Mouse (Mus musculus) NIH3T3 (cell line): ENCODE measurements at regions not wholly inside any gene's neighbourhood (a gene's known extent, or its start where the extent isn't known, plus 50 kb on each side); places are given as distances from the start of the nearest gene placed in this dataset.
A peak's percentile ranks its signal among the peaks of the same experiment; 100 is the strongest.

Experiments used
- DNase-seq: peaks from one replicate; pipeline ENCODE4 v3.0.0-alpha.2; 2012; ENCODE audit warnings: low read depth

DNA sequence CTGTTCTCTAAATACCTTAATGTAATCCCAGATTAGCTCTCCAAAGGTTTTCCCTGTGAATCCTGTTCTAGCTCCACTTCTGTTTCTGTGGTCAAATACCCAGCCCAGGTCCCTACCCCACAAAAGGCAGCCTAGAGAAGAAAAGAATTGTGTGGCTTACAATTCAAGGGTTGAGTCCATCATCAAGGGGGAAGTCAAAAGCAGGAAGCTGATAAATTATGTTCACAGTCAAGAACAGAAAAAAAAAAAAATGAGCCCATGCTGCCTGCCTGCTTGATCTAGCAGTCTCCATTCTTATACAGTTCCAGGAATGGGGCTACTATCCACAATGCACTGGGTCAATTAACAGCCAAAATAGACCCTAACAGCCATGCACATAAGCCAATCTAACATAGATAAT, 285.7 kb downstream of the Actr3 start:
- DNase-seq = no peak

DNA sequence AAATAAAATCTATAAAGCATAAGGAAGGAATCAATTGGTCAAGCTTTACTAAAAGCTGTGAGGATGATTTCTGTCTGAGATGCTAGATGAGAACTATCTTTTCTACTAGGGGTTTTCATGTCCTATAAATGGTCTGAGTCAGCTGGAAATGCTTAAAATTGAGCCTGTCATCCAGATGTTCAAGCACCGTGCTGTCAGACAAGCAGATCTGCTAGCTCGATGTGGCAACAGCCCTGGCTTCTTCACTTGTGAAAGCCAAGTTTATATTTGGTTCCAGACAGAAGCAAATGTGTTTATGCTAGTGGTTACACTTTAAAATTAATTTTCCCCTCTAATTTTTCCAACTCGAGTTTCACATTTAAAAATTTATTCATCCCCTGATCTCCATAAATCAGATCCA, 311.7 kb downstream of the Actr3 start:
- DNase-seq = no peak

DNA sequence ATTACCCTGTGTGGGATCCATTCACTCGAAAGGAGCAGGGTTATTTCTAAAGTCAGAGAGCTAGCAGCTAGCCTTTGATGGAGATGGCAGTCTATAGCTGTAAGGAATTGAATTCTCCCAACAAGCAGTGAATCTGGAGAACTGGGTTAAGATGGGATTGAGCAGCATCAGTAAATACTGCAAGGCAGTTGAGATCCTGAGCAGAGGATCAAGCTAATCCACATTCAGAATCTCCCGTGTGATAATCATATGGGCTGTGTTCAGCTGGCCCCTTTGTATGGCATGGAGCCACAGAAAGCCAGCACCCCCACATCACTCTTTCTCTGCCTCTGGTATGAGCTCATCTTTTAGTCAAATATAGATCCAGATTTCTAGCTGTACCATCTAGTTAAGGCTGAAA, 334.9 kb downstream of the Actr3 start:
- DNase-seq = no peak

DNA sequence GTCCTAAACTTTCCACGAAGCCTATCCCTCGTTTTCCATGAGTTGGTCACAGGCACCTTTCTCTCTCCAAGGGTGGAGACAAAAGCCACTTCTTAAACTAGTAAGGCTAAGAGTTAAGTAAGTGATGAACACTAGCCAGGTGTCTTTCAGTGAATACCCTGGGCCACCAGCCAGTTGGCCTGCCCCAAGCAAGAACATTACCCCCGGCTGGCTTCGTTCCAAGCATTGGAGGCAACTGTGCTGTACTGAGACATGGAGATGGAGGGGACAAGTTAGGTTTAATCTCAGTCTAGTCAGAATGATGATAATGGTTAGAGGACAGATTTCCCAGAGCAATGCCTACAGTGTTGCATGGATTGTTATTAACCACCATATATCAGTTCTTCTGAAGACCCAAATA, 350.6 kb downstream of the Actr3 start:
- DNase-seq = no peak

DNA sequence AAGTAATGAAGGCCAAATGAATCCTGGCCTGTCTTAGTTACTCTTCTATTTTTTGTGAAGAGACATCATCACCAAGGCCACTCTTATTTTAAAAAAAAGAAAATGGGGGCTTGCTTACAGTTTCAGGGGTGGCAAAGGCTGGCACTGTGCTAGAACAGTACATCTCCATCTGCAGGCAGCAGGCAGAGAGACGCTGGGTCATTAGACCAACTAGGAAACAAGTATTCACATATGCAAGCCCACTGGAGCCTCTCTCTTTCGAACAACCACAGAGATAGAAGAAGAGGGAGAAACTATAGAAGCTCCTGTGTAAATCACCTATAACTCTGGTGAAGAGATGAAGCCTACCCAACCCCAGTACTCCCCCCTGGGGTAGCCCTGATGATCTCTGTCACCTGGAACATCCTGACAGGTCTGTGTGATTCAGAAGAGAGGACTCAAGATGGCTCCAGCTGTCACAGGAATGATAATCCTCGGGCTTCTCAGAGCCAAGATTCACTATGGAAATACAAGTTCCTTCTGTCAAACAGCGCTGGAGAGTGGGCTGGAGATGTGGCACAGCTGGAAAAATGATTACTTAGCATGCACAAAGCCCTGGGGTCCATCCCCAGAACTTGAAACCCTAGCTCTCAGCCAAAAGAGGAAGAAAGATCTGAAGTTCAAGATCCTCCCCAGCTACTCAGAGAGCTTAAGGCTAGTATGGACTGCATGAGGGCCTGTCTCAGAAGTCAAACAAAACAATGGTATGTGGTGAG, 395.8 kb downstream of the Actr3 start:
- no peak for DNase-seq

DNA sequence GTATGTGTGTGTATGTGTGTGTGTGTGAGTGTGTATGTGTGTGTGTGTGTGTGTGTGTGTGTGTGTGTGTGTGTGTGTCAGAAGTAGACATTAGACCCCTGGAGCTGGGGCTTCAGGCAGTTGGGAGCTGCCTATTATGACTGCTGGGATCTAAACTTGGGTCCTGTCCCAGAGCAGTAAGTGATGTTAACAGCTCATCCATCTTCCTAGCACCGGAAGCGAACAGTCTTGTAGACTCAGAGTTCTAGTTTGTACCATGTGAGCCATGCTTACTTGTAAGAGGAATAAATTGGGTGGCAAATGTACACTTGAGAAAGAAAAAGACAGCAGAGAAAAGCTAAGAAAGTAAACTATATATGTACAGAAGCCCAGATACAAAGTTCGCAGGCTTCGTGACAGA, 422.2 kb downstream of the Actr3 start:
- DNase-seq = no peak

DNA sequence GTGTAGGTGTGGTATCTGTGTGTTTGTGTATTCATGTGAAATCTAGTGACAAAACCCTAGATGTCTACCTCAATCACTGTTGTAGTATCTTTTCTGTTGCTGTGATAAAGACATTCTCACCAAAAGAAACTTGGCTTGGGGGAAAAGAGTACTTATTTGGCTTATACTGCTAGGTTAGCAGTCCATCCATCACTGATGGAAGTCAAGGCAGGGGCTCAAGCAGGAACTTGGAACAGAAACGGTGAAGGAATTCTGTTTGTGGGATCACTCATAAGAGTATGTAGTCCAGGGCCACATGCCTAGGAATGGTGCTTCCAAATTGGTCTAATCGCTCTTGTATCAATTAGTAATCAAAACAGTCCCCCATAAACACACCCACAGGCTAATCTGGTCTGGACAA, 423.6 kb downstream of the Actr3 start:
- no peak for DNase-seq

DNA sequence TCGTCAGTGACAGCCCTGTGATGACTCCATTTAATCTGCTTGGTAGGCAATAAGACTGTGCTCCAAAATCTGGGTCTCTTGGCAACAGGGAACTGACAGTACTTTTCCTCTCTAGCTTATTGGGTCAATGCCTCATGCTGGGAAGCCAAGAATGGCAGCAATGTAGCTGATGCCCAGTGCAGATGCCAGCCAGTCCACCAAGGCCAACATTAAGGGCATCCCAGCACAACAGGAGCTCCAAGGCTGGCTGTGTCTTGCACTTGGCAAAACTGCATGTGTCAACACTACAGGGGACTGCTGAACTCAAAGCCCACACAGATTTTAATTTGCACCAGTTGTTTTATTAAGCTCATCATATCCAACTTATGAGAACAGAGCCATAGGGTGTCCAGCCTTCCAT, 437.9 kb downstream of the Actr3 start:
- DNase-seq = no peak

DNA sequence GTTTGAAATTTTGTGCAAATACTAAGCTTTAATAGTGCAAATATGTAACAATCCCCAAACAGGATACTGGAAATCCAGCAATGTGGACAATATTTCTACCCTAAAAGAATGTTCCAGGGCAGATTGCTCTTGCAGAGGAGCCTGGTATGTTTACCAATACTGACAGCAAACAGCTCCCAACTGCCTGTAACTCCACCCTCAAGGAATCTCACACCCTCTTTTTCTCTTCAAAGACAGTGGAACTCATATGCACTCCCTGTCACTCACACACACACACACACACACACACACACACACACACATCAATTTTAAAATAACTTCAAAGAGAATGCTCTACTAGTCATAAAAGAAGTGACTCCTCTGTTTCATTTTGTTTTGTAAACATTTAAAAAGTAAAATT, 484.7 kb downstream of the Actr3 start:
- DNase-seq = no peak

DNA sequence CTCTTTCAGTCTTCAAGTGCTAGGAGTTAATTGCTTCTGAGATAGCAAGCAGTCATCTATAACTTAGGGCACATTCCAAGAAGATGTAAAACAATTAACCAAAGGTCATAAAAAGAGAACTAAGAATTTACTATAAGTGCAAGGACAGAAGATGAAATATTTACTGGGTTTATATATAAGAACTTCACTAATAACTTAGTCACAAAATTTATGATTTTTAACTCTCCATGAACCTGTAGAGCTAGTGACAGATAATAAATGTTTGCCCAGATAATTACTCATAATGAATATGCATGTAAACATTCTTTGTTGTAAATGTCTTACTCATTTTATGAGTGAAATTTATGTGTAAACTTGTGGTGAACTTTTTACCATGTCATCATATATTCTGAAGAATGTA, 531.2 kb downstream of the Actr3 start:
- DNase-seq = no peak

DNA sequence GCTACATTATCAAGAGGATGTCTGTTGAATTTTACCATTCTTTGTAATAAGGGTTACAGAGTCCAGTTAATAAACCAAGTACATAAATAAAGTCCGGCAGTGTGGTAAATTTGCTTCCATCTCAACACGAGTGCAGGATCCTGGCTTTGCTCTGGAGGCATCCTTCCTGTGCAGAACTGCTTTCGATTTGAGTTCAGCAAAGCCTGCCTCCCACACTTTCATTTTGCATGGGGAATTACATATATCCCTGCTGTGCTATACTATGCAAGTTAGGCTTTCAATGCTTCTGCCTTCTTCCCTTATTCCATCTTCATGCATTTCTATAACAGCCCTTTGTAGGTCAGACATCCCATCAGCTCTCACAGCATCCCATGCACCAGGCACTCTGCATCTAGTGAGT, 564.4 kb downstream of the Actr3 start:
- DNase-seq = no peak

DNA sequence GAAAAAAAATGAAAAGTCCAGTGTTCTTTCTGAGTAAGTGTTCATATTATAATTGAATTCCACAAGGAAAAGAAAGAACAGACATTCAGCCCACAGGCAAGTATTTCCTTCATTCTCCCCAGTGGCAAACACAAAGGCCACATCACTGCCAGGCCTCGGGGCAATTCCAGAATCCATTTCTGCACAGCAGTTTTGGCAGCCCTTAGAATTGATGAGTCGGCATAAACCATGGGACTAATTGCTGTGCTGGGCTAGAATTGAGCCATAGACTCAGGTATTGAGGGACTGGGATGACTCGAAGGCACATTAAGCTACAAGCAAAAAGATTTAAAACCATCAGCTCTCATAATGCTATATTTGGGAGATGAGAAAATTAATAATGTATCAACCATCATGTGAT, 569.3 kb downstream of the Actr3 start:
- no peak for DNase-seq

DNA sequence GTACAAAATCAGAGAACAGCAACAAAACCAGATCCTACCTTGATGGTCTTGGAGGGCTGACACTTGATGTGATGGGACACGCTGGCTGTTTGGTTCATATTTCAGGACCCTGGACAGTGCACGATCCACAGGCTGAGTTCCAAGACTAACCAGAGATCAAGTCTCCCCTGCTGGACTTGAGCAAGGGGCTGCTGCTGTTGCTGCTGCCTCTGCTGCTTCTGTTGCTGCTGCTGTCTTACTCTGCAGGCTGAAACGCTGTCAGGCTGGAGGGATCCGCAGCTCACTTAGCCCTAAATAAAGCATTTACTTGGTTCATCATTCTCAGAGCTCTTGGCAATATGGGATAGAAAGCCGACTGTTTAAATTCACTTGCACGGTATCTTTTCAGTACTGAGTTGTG, 589.8 kb downstream of the Actr3 start:
- peak; percentile 64 for DNase-seq

DNA sequence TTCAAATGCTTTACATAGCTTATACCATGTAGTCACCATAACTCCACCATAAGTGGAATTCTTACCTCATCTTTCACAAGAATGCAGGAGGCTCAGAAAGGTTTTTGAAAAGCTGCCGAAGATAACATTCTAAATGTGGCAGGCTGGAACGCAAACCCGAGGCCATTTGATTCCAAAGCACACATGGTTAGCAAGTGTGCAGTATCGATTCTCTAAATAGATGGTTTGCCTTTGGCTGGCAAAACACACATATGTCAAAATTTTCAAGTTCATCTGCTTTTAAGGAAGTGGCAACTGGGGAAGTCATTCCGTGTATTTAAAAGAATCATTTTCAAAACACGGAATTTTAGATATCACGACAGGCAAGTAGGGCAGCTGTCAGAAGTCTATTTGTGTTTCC, 609.8 kb downstream of the Actr3 start:
- no peak for DNase-seq

DNA sequence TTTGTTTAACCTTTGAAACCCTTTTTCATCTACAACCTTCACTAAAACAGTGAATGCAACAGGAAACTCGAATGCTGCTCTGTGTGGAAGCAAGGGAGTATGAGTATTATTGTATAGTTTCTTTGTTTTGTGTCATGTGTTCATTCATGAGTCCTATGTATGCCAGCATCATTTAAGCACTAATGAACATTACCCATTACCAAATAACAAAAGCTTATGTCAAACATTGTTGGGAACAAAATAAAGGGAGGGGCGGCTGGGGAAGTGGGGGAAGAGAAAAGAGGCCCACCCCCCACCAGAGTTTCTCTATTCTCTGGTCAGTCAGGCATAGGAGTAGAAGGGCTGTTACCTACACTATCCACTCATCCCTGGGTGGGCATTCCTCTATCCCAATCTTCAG, 642.5 kb downstream of the Actr3 start:
- DNase-seq = no peak

DNA sequence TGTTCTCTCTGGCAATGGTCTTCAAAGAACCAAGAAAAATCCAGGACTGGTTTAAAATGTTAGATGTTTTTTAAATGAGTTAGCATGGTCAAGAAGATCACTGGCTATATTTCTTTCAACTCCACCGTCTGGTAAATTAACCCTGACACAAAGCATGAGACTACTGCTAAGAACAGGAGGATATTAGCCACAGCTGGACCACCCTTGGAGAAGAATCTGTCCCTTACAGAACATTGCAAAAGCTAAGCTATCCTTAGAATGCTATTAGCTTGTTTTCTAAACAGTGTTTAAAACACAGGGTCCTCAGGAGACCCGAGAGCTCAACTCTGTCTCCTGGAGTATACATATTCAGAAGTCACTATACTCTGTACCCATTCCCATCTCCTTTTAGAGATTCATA, 644.9 kb downstream of the Actr3 start:
- DNase-seq = no peak

DNA sequence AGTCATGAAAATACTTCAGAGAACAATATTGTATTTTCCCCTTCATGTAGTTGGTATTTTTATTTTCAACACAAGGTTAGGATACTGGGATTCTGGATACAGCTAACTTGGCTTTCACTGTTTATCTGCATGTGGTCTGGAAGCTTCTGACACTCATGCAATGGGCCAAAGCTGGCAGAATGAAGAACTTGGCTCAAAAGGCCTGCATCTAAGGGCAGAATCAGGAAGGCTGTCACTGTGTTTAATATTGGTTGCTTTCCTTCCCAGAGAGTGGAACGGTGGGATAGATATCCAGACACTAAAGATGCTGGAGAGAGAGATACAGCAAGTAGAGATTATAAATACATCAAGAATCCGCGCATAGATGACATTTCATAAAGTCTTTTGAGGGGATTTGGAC, 645.4 kb downstream of the Actr3 start:
- no peak for DNase-seq

DNA sequence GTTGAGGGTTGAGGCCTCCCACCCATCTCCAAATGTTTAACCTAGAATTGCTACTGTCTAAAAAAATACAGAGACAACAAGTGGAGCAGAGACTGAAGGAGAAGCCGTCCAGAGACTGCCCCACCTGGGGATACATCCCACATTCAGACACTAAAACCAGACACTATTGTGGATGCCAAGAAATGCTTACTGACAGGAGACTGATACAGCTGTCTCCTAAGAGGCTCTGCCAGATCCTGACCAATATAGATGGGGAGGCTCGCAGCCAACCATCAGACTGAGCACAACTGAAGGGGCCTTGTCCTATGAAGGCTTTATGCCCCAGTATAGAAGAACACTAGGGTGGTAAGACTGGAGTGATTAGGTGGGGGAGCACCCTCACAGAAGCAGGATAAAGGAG, 652.5 kb downstream of the Actr3 start:
- DNase-seq = no peak

DNA sequence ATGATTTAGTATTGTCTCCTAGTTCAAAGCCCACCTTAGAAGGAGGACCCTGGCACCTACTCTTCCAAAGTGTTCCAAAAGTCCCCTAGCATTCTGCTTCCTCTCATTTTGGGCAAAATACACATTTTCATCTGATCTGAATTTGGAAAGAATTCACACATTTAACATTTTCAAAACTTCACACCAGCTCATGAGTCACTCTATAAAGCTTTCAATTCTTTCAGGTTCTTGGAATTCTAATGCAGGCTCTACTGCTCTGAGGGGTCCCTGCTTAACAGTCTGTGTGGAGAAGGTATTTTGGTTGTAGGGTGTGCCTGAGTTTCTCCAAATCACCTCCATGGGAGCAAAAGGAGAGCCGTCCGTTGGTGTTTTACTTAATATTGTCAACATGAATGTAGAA, 657.8 kb downstream of the Actr3 start:
- no peak for DNase-seq

DNA sequence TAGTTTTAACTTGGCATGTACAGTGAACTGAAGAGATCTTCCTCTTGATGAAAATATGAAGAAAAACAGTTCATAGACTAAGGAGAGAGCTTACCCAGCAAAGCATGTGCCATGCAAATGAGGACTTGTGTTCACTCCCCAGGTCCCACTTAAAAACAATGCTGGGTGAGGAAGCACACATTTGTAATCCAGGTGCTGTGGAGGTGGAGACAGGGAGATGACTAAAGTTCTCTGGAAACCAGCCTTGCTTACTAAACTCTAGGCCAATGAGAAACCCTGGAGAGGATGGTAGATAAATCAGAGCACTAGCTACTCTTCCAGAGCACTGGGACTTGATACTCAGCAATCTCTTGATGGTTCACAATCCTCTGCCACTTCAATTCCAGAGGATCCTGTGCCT, 678.8 kb downstream of the Actr3 start:
- no peak for DNase-seq

DNA sequence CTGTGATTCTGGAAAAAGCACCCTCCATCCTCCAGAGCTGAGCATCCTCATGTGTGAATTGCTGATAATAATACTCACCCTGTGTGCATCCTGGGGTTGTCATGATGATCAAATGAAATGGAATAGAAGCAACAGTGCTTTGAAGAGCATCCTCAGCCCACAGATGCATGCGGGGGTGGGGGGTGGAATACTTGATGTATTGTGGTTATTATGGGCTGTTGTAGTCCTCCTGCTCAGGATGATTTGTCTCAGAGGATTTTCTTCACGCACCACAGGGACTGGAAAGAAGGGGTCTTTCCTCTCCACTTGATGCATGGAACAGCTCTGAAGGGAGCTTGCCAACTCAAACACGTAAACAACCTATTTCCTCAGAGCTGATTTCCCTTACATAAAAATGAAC, 694.4 kb upstream of the Dpp10 start:
- DNase-seq = no peak

DNA sequence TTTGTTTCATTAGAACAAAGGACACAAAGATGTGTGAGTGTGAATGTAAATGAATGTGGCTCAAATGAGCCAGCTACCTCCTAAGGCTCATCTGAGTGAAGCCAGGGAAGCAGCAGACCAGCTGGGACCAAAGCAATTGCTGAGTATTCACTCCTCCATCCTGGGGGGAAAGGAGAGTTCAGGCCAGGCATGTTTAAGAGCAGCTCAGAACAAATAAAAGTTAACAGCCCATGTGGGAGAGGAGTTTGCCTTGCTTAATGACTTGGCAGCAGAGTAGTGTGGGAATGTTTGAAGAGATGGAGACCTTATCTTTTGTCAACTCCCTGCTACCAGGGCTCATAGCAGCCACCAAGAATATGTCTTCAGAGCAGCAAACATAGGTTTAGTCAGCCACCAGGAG, 685.0 kb upstream of the Dpp10 start:
- DNase-seq = no peak

DNA sequence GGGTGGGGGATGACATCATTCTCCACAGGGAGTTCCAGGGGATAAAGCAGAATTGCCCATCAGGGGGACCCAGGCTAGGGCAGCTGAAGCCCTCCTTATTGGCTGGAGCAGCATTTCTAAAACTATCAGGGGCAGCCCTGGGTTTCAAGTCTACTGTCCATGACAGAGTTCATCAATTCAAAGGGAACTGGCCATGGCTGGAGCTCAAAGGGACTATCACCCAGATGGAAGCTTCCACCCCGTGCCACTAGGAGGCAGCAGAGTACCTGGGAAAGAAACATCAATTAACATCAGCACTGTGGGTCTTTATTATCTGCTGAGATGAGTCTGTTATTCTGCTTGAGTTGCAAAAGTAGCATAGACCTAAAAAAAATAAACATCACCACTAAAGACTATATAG, 672.7 kb upstream of the Dpp10 start:
- DNase-seq = peak; percentile 50

DNA sequence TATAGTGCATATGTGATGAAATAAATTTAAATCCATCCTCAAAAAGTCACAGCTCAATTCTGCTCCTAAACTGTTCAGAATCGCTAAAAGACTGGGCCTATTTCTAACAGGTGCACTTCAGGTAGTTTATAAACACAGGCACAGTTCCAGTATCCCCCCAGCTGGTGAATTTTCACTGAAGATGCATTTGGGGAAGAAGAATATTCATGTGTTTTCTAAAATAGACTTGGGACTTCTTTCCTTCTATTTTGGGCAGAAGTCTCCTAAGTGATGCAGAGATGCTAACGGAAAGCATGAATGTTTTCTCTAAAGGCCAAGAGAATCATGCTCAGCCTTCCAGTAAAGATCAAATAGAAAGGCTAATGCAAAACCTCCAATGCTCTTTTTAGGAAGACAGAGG, 660.9 kb upstream of the Dpp10 start:
- no peak for DNase-seq

DNA sequence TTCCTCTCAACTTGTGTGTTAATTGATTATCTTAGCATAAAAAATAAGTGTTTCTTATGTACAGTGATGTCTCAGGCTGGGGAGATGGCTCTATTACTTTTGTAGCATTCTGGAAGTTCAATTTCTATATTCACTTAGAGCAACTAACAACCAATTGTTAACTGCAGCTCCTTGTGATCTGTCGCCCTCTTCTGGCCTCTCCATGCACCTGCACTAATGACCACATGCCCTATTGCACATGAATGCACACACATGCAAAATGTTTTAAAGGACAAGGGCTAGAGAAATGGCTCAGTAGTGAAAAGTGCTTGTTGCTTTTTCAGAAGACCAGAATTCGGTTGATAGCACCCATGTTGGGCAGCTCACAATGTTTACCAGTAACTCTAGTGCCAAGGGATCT, 629.1 kb upstream of the Dpp10 start:
- peak; percentile 6 for DNase-seq
